Mouse (Mus musculus): ENCODE measurements around the gene Kcnj9.

Kcnj9 gene

GRCm38 (mm10) chr1:172311921-172312767 is 17.0 kb downstream of the Kcnj9 start:
- DNase-seq, result peak; percentile 92 to 97

DNA sequence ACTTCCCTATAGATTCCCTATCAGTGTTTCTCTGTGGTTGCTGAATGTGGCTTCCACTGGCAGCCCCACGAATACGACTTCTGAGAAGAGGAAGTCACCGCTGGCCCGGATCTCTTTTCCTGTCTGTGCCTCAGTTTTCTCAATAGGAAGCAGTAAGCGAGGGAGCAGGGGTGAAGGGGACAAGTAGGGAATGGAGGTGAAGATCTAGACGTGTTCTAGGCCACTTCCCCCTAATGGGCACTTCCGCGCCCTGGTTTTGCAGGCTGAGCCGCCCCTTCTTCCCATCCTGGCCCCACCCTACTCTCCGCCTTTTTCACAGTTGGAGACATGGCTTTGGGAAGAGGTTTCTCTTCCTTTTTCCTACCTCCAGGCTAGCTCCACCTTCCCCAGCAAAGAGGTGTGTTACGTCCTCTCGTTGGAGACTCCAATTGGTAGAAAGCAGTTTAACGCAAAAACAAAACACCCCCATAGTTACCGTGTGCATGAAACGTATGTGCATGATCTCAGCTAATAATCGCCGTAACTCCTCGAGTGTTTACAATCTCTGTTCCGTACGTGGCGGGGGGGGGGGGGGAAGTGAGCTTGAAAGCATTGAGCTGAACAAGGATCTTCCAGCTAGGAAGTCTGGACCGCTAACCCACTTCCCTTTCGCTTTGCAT is 17.7 kb downstream of the Kcnj9 start:
- DNase-seq, result peak; percentile 72 to 80

DNA sequence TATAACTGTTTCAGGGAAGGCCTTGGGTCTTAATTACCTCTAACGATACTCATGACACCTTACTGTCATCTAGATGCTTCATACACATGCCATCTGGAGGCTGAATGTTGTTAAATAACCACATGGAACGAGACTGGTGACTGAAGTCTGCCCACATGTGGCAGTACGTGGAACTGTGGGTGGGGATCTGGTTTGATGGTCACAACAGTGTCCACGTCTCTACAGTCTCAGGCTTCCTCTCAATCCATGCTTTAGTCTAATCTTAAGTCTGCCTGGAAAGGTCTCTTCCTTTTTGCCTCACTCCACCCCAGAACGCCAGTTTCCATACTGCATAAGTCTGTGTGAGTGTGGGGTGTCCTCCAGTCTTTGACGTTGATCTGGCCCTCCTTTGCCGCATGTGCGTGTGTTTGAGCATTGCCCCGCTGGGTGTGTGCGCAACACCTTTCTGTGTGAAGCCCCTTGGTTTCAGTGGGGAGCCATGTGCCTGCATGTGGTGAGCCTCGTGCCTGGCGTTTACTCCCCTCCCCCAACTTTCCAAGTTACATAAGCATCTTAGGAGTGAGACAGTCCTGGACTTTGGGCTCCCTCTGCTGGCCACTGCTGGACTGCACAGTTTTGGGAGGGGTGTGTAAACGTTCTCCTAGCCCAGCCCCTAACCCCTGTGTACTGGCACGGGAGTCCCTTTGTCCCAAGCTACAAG is 19.3 kb downstream of the Kcnj9 start:
- DNase-seq, result peak; percentile 94 to 95

DNA sequence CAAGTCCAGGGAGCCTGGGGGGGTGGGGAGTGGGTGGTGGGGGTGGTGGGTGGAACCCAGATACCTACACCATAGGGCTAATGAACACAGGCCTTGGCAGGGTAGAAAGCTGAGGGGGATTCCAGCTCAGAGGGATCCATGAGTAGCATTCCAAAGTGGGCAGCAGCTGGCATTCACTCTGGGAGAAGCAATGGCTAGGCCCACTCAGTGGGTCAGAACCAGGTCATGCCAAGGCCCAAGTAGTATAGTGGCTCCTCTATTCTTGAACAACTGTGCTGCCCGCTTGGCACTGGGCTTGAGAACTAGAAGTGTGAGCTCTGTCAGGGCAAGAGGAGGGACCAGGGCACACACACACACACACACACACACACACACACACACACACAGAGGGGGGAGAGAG is 20.7 kb downstream of the Kcnj9 start:
- no peak for DNase-seq

DNA sequence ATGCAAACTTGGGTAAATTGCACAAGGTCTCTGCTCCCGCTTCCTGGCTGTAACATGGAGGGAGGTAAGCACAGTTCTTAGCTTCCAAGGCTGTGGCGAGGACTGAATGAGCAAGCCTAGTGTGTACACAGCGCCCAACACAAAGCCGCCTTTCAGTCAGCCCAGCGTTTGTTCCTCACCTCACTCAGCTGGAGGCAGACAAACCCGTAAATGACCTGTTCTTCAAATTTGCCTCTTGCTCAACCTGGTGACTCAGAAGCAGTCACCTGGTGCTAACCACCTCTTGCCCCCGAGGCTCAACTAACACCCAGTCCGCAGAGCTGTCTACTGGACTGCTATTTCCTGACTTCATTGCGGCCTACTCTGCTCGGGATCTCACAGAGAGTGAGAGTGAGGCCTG is 21.2 kb downstream of the Kcnj9 start:
- DNase-seq, result no peak

- DNase-seq, result no peak
Measured at GRCm38 (mm10) chr1:172306885-172307284, 22.2 kb downstream of the Kcnj9 start.

GRCm38 (mm10) chr1:172306196-172306595 is 22.9 kb downstream of the Kcnj9 start:
- DNase-seq, result no peak

- DNase-seq, result no peak
Measured at GRCm38 (mm10) chr1:172305635-172306034, 23.5 kb downstream of the Kcnj9 start.

GRCm38 (mm10) chr1:172305153-172305552 is 24.0 kb downstream of the Kcnj9 start:
- no peak for DNase-seq

GRCm38 (mm10) chr1:172304443-172304842 is 24.7 kb downstream of the Kcnj9 start:
- DNase-seq, result no peak

GRCm38 (mm10) chr1:172302851-172303250 is 26.3 kb downstream of the Kcnj9 start:
- DNase-seq, result no peak

DNA sequence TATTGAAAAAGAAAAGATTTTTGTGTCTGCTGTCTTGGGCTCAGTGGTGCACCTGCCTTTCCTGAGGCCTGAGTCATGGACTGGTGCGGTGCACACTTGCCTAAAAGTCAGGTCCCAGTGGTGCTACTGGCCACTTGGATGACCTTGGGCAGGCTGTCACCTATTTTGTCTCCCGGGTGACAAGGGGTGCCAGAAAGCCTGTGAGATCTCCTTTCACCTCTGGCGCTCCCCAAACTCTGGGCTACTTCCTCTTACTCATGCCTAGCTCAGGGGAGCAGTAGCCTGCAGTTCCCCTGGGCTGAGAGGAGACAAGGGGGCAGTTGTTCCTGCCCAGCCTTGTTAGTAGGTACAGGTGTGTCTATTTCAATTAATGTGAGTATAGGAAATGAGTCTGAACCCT is 26.8 kb downstream of the Kcnj9 start:
- no peak for DNase-seq

- DNase-seq, result no peak
Measured at GRCm38 (mm10) chr1:172301180-172301579, 27.9 kb downstream of the Kcnj9 start.

GRCm38 (mm10) chr1:172300247-172300646 is 28.9 kb downstream of the Kcnj9 start:
- no peak for DNase-seq

DNA sequence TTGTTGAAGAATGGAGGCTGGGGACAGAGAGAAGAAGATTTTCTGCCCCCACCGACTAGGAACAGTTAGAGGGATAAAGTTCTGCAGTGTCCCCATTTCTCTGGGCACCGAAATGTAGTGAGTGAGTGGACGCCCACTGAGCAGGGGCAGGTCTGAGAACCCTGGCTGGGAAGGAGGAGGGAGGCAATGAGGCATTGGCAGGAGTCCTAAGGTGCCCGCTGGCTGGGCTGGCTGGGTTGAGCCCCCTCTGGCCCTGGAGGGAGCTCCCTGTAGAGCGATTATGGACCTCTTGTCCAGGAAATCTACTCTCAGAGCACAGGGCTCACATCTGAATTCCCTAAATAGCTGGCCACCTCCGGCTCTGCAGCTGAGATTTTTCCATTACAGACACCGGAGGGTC is 29.6 kb downstream of the Kcnj9 start:
- no peak for DNase-seq

- peak in 1 of 2 experiments; percentile 38 for DNase-seq
Measured at GRCm38 (mm10) chr1:172297611-172298537, 31.2 kb downstream of the Kcnj9 start, which contains the start of gene Atp1a2. Gene Atp1a2, minus strand, starts transcription at chr1:172298064.

- peak; percentile 37 to 53 for DNase-seq
Measured at GRCm38 (mm10) chr1:172296816-172297510, 32.2 kb downstream of the Kcnj9 start.

DNA sequence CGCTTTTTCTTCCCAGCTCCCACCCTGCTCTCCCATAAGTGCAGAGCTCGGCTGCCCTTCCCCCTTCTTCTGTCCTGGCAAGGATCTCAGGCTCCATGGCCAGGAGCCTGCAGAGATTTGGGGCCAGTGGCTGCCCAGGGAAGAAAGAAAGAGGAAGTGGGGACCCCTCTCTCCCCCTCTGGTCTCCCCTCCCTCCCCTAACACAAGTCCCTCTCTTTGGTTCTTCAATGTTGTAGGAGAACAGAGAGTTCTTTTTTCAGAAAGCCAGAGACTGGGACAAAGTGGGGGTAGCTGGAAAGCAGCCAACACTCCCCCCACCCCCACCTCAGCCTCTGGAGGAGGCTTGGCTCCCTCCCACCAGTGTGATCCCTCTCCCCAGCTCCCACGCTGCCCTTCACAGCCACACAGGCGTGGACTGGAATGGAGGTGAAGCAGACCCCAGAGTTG is 33.3 kb downstream of the Kcnj9 start:
- peak in 1 of 2 experiments; percentile 44 for DNase-seq

- DNase-seq, result no peak
Measured at GRCm38 (mm10) chr1:172293449-172293848, 35.7 kb downstream of the Kcnj9 start.

DNA sequence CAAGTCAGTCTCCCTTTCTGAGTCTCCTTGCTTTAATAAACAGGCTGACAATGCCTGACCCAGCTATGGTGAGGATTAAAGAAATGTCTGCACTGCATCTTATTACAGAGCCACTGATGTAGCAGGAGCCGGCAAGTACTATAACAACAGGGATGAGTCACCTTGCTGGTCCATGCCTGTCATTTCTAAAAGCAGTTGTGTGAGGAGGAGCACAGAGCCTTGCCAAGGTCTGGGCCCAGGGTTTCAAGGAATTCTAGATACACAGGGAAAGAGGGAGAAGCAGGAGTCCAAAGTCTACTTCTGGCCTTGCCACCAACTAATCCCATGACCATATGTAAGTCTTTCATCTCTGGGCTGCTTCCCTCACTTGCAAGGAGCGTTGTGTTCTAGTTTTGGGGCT is 36.2 kb downstream of the Kcnj9 start:
- no peak for DNase-seq

DNA sequence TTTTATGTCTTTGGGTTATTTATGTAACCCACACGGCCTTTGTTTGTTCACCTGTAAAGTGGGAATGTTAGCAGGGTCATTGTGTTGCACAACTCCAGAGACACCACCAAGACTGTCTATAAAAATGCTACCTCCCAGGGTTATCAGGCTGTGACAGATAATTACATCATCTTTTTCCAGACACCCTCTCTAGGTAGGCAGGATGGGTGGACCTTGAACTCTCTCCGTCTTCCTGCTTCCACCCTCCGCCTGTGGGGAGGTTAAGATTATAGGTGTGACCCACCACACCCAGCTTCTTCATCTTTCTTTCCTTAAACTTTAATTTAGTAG is 39.5 kb downstream of the Kcnj9 start:
- DNase-seq, result no peak

All from cerebellum, postnatal 25 days (tissue).